Mouse (Mus musculus): ENCODE measurements around the gene Dcdc2b.
A peak's percentile ranks its signal among the peaks of the same experiment; 100 is the strongest.

The Dcdc2b gene

GRCm38 (mm10) chr4:129621283-129621841, 7.3 kb upstream of the Dcdc2b start:
- peak; percentile 45 to 63 for DNase-seq

- DNase-seq = no peak
Observed at GRCm38 (mm10) chr4:129620419-129621282, 6.6 kb upstream of the Dcdc2b start.

DNA sequence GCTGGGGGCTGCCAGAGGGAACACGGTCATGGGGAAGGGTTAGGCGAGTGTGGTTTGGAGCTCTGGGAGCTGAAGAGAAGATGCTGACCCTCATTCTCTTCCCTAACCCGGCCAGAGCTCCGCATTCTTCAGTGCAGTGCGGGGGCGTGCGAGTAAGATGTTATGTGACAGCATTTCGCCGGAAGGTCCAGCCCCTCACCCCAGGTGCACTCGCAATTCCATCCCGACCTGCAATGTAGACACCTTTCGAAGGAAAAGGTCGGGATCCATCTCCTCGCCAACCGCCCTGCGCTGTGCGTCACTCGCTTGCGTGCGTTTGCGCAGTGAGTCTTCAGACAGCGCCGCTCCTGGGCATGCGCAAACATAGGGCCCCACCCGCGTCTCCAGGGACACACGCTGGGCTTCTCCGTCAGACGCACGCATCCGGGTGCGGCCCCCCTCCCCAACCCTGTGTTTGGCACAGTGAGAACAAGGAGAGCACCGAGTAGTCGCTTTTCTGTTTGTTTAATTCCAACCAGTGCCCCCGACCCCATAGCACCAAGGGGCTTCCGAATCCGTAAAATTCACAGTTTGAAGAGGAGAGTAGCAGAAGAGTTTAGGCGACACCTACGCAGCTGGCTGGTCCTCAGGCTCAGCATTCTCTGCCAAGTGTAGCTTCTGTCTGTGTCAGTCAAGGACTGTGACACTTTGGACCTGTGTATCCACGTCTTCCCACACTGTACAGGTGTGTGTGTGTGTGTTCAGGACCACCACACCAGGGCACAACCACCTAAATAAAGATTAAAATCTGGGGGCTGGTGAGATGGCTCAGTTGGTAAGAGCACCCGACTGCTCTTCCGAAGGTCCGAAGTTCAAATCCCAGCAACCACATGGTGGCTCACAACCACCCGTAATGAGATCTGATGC, 5.0 kb upstream of the Dcdc2b start, which contains the start of gene Iqcc:
TSS of gene Iqcc (minus strand) at position 314 of the 906 bp plus-strand sequence.
- DNase-seq = peak; percentile 94 to 95

DNA sequence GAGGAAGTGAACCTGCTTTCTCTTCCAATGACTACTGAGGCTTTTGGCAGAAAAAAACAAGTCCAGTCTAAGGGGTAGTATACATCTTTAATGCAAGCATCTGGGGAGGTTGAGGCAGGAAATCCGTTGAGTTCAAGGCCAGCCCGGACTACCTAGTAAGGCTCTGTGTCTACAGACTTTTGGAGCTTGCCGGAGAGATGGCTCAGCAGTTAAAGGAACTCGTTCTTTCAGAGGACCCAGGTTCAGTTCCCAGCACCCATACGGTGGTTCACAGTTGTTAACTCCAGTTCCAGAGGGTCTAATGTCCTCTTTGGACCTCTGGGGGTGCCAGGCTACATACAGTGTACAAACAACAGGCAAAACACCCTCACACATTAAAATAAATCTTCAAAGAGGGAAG, 4.0 kb upstream of the Dcdc2b start:
- no peak for DNase-seq

DNA sequence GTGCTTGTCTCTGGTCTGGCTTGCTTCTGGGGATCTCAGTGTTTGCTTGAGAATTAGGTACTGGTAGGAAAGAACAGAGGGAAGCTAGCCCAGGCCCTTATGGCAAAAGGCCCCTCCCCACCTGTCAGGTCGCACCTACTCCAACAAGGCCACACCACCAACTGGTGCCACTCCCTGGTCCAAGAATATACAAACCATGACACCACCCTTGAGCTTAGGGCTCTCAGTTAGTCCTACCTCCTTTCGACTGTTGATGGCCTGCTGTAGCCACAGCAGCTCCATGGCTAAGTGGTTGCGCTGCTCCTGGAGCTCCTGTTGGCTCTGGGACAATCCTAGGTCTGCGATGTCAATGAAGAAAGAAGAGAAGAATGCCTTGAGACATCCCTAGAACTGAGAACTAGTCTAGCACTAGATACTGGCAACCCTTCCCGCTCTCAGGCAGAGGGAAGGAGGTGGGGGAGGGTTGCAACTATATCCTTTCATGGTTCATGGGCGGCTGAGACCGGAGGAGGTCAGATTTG, 3.1 kb upstream of the Dcdc2b start:
- no peak for DNase-seq

- no peak for DNase-seq
Observed at GRCm38 (mm10) chr4:129616631-129617030, 2.6 kb upstream of the Dcdc2b start.

DNA sequence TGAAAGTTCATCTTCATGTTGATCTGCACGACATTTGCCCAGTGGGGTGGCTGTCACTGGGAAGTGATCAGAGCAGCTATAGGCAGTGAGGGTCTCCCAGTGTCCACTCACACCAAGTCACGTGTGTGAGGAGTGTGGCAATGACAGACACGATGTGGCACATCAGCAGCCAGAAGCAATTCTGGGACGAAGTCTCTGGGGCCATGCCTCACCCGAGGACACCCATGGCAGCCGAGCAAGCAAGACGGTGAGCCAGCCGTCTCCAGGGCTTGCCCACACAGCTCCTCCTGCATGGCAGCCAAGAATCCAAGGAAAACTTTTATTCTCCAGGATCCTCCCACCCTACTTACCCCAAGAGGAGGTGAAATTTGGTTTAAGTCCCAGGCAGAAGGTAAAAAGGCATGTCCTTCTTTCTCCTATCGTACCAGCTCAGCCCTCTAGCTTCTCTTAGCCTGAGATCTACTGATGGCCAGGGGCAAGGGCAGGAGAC, 1.8 kb upstream of the Dcdc2b start:
- no peak for DNase-seq

DNA sequence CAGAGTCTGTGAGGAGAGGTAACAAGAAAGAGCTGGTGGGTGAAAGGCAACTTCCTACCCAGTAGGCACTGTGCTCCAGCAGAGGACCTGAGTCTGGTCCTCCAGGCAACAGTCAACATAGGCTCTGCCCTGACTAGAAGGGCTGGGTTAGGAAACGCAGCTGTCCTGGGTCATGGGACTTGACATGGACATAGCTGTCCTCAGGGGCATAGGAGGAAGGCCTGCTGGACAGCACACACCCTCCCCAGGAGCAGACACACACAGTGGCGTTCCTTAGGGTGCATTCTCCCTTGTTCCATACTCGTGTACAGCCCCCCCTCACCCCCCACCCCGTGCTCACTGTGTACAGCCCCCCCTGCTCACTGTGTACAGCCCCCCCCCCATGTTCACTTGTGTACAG, 3.6 kb downstream of the Dcdc2b start:
- no peak for DNase-seq

DNA sequence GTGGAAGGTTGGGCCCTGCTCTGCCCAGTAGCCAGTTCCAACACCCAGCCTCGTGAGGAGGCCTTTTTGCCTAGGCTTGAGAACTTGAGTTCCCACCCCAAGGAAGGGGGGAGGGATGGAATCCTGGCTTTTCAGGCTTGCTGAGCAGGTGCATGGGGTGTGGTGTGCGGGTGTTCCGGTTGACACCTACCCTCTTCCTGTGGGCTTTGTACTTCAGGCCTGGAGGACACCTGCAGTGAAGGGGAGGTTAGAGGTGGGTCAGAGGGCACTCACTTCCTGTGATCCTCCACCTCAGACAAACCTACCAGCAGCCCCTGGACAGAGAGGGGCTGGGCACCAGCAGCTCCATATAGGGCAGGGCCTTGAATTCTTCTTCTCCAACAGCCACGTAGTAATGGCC, 4.0 kb downstream of the Dcdc2b start:
- DNase-seq = no peak

- DNase-seq = no peak
Observed at GRCm38 (mm10) chr4:129609139-129609631, 4.9 kb downstream of the Dcdc2b start.

DNA sequence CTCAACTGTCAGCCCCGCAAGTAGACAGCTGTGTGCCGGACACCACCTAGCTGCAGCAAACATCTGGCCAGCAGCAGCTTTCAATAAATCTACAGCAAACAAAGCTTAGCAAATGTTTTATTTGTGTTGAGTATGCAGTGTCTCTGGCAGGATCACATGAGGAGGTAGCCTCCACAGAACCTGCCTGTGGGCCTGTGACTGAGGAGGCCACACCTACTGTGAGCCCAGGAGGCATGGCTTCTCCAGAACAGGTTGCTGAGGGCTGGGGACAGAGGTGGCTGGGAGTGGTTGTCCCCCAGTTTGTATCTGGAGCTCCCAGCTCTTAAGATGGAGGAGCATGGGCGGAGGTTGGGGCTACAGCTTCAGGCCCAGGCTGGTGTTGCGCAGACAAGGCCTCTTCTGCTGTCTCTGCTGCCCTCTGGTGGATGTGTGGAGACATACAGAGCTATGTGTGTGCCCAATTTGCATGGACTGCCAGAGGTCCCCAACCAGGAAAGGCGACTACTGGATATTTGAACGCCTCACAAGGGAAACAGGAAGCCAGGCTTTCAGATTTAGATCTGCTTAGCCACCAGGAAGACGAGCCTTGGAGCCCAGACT, 5.5 kb downstream of the Dcdc2b start:
- peak; percentile 74 to 81 for DNase-seq

DNA sequence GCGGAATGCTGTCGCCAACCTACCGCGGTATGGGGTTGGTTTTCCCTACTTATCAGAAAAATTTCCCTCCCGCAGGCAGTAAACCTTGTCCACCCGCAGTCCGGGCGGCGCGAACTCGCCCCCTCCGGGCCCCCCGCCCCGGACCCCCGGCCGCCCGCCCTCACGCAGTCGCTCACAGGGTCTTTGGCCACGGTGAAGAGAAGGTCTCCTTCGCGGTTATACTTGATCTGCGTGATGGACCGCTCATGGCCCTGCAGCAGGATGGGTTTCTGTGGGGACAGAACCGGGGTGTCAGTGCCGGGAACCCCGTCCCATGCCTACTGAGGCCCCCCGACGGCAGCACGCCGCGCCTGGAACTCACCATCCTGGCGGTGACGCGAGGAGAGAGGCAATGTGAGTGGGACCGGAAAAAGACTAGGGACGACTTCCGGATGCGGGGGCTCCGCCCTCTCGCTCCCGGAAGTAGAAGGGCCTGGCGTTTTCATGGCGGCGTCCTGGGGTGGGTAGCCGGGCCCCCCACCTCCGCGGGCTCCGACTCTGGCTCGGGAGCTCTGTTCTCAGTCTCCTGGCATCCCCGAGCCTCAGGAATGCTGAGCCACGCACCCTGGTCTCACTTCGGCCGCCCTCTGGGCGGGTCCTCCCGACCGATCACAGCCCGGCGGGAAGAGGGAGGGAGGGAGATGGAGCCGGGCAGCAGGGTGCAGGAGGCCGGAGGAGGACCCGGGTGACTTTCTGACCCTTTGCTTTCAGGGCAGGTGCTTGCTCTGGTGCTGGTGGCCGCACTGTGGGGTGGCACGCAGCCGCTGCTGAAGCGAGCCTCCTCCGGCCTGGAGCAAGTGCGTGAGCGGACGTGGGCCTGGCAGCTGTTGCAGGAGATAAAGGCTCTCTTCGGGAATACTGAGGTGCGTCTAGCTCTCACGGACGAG, 13.6 kb downstream of the Dcdc2b start, which contains the start of the genes Eif3i and Tmem234:
TSS of gene Eif3i (minus strand) at position 416 of the 926 bp plus-strand sequence.
TSS of gene Tmem234 (plus strand) at position 436 of the 926 bp plus-strand sequence.
- peak; percentile 78 to 85 for DNase-seq

DNA sequence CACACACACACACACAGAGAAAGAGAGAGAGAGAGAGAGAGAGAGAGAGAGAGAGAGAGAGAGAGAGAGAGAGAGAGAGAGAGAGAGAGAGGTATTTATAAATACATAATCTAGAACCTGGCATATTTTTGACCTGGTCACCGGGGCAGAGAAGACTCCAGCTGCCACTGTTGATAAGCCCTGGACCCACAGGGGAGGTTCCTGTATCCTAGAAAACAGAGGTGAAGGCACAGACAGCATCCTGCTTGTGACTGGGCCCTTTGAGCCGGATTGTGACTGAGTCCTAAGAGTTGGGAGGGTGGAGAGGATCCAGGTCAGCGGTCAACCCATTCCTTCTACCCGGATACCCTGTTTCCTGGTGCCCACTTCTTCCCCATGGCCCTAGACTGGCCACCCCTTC, 25.2 kb downstream of the Dcdc2b start:
- no peak for DNase-seq

DNA sequence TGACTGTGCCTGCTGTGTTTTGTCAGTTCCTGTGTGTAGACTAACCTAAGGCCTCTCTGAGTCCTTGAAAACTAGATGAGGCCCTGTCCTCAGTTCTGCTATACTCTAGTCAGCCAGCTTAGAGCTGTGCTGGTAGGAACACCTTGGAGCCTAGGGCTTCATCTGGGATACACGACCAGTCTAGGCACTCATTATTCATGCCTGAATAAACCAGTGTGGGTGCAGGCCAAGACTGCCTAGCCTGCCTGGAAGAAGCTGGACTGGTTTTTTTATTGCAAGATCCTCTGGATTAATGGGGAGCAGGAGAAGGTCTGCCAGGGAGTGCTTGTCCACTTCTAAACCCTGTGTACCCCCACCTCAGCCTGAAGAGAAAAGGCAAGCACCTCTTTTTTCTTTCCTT, 27.1 kb downstream of the Dcdc2b start:
- DNase-seq = peak; percentile 53 to 62

DNA sequence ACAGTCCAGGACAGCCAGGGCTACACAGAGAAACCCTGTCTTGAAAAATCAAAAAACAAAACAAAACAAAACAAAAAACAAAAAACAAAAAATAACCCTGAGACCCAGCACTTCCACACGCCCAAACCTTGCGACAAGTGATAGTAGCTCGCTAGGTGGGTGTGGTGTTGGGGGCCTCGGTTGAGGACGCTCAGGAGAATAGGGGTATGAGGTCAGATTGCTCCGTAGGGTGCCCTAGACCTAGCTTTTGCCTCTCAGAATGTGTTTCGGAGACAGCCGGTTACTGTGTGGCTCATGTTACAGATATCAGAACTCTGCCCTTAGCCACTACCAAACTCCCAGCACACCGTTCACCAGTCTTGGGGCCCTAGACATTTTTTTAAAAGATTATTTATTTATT, 28.3 kb downstream of the Dcdc2b start:
- DNase-seq = no peak

DNA sequence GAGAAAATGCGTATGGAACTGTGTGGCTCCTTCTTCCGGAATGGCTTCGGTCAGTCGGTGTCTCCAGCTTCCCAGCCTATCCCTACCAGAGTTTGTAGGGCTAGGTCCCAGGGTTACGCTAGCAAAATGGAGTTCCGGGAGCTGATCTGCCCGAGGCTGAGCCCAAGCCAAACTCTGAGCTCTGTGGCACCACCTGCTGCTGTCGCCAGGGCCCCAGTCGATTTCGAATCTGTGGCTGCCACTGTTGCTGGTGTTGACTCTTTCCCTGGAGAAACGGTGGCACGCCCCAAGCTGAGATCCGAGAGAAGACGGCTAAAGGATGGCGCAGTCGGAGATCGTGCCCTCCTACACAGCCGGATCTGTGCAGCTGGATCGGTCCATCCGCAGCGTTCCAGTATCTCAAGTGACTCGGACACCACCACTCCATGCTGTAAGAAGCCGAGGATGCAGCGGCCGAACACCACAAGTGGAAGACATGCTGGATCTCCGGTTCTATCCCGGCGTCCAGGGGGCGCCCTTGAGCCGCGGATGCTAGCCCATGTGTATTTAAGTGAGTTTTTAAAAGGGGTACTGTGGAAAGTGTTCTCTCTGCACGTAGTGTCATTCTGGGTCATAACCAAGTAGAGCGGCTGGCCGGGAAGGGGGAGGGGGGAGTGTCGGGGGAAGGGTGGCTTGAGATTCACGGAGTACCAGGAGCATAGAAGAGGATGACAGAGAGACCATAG, 29.0 kb downstream of the Dcdc2b start:
- DNase-seq = peak; percentile 79 to 92

DNA sequence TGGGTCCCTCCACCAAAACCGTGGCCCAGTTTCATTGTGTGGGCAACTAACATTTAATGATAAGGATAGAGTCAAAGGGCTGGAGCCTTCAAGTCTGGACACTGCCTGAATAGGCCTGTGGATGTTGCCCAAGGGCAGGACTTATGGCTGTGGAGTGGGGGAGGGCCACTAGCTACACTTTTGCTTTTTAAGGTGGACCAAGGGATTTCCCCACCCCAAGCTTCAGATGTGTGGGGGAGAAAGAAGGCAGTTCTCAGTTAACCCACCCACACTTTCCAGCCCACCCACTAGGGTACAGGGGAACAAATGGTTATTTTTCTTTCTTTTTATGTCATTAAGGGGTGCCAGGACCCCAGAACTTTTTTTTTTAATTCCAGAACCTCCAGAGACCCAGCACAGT, 29.7 kb downstream of the Dcdc2b start:
- DNase-seq = no peak

GRCm38 (mm10) chr4:129582251-129582650, 31.8 kb downstream of the Dcdc2b start:
- DNase-seq = no peak

DNA sequence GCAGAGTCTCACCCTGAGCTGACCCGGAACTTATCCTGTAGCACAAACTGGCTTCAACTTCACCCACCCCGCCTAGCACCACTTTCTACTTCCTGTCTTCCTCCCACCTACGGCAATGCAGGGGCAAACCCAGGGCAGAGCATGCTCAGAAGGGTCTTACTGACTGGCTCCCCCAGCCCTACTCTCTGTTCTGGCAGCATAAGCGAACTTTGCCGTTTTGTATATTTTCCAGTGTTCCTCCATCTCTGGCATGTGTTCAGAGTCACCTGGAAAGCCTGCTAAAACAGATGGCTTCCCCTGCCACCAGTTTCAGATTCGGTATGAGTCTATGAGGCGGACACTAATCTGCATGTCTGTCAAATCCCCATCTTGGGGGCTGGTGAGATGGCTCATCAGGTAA, 33.7 kb downstream of the Dcdc2b start:
- no peak for DNase-seq

- peak; percentile 69 to 70 for DNase-seq
Observed at GRCm38 (mm10) chr4:129578466-129578865, 35.6 kb downstream of the Dcdc2b start, which contains the start of gene Fam167b. Gene Fam167b, minus strand, starts transcription at chr4:129578549.

Data from kidney, adult 8-10 months (tissue).